Mouse (Mus musculus) stomach, embryonic 14.5 days (tissue): ENCODE results near the gene Plin3. TPM values are rescaled to one million over a fixed set of nuclear protein-coding genes. Genes with fewer than 3 reads are reported as not detected.

Experiments used
- ATAC-seq: fragments of 200-750 bp; cut with Nextera tagmentation; 2 replicates; pipeline ENCODE4 v1.8.0; 2017; ENCODE audit warnings: low read depth, moderate TSS enrichment; ENCODE audit not compliant: insufficient number of reproducible peaks, insufficient read depth, low FRiP score
- H3K27ac ChIP-seq: fragments of 300-500 bp; sonication (generic); 2 replicates; pipeline ENCODE4 v1.5.1; 2014; ENCODE audit warnings: mild to moderate bottlenecking, low read length, moderate library complexity, mixed read lengths
- H3K27me3 ChIP-seq: fragments of 300-500 bp; sonication (generic); 2 replicates; pipeline ENCODE4 v1.6.1; 2014; ENCODE audit warnings: low read length, control low read depth, mixed read lengths; ENCODE audit not compliant: control insufficient read depth, insufficient read depth
- H3K36me3 ChIP-seq: fragments of 300-500 bp; sonication (generic); 2 replicates; pipeline ENCODE4 v1.6.1; 2014; ENCODE audit warnings: mild to moderate bottlenecking, control low read depth, low read length, moderate library complexity, mixed read lengths; ENCODE audit not compliant: control insufficient read depth, insufficient read depth
- H3K4me1 ChIP-seq: fragments of 300-500 bp; sonication (generic); 2 replicates; pipeline ENCODE4 v1.6.1; 2014; ENCODE audit warnings: low read length, control low read depth, mixed read lengths; ENCODE audit not compliant: control insufficient read depth, insufficient read depth
- H3K4me2 ChIP-seq: fragments of 300-500 bp; sonication (generic); replicated peaks from 2 replicates; pipeline ENCODE4 v1.6.1; 2014; ENCODE audit warnings: low read depth, low read length, control low read depth
- H3K4me3 ChIP-seq: fragments of 300-500 bp; sonication (generic); 2 replicates; pipeline ENCODE4 v1.5.1; 2014; ENCODE audit warnings: low read depth, low read length, control low read depth
- H3K9ac ChIP-seq: fragments of 300-500 bp; sonication (generic); replicated peaks from 2 replicates; pipeline ENCODE4 v1.6.1; 2014; ENCODE audit warnings: low read depth, mild to moderate bottlenecking, control low read depth, low read length, moderate library complexity, mixed read lengths
- H3K9me3 ChIP-seq: fragments of 300-500 bp; sonication (generic); 2 replicates; pipeline ENCODE4 v1.6.1; 2016; ENCODE audit warnings: low read depth, low read length, control low read depth; ENCODE audit not compliant: control insufficient read depth
- WGBS: fragments of 180-500 bp; shearing (Covaris S2); extraction: QIAGEN DNeasy Blood & Tissue Kit; methylation state at CpG from one replicate; pipeline ENCODE4 v1.1.7; 2014; 5-methylcytosine and 5-hydroxymethylcytosine counted together
- polyA plus RNA-seq: library from polyadenylated mRNA; unstranded; fragments of >200 nt; fragmentation: Nextera tagmentation; extraction: Ambion mirVana; gene quantifications from 2 replicates; pipeline ENCODE4 v1.2.1, GENCODE M21; 2014

The Plin3 gene
- polyA plus RNA-seq, 1 experiment from 2014 or later = 76.6 TPM

- no peak overlapping the region for H3K9ac ChIP-seq
- no peak overlapping the region for H3K4me3 ChIP-seq
- ATAC-seq = no peak
- H3K27me3 ChIP-seq = no peaks in the 10 kb centered on the region
- peaks cover 12% of the 10 kb centered on the region for H3K36me3 ChIP-seq
- H3K27ac ChIP-seq = no peak overlapping the region
- no peaks in the 10 kb centered on the region for H3K9me3 ChIP-seq
- H3K4me2 ChIP-seq = no peak overlapping the region
- peaks cover 8% of the 10 kb centered on the region; the same call in 1 of the 2 replicates for H3K4me1 ChIP-seq
- WGBS = 89% methylated on average over 7 of the region's 7 CpGs
Observed at GRCm38 (mm10) chr17:56273482-56273881, 19.2 kb downstream of the Plin3 start.

GRCm38 (mm10) chr17:56272644-56273043 is 20.0 kb downstream of the Plin3 start:
- H3K27ac ChIP-seq = no peak overlapping the region
- H3K9me3 ChIP-seq = no peaks in the 10 kb centered on the region
- no peak overlapping the region for H3K4me2 ChIP-seq
- H3K36me3 ChIP-seq = peaks cover 8% of the 10 kb centered on the region; the same call in 1 of the 2 replicates
- WGBS = 74% methylated on average over 3 of the region's 3 CpGs
- H3K4me3 ChIP-seq = no peak overlapping the region
- no peak overlapping the region for H3K9ac ChIP-seq
- H3K4me1 ChIP-seq = peaks cover 3% of the 10 kb centered on the region; the same call in 1 of the 2 replicates
- ATAC-seq = no peak
- no peaks in the 10 kb centered on the region for H3K27me3 ChIP-seq

- Histone ChIP-seq H3K9me3 (no peaks in the 10 kb centered on the region), H3K36me3 (peaks cover 8% of the 10 kb centered on the region; the same call in 1 of the 2 replicates), H3K4me3 (no peak overlapping the region), H3K4me1 (no peaks in the 10 kb centered on the region), H3K9ac (no peak overlapping the region), H3K4me2 (no peak overlapping the region), H3K27me3 (no peaks in the 10 kb centered on the region), H3K27ac (no peak overlapping the region)
- 82% methylated on average over 12 of the region's 12 CpGs for WGBS
- ATAC-seq = no peak
Observed at GRCm38 (mm10) chr17:56271609-56272253, 20.9 kb downstream of the Plin3 start.

GRCm38 (mm10) chr17:56269741-56270140 is 22.9 kb downstream of the Plin3 start:
- peaks cover 8% of the 10 kb centered on the region; the same call in 1 of the 2 replicates for H3K36me3 ChIP-seq
- WGBS = 73% methylated on average over 3 of the region's 3 CpGs
- peak overlapping the region; percentile 39 for H3K4me2 ChIP-seq
- H3K9ac ChIP-seq = peak overlapping the region; percentile 18; the same call in 1 of the 2 replicates
- H3K27me3 ChIP-seq = no peaks in the 10 kb centered on the region
- H3K4me3 ChIP-seq = peak overlapping the region; percentile 20
- H3K27ac ChIP-seq = peak overlapping the region; percentile 76; the same call in 1 of the 2 replicates
- ATAC-seq = no peak; the same call in 1 of the 2 replicates
- no peaks in the 10 kb centered on the region for H3K4me1 ChIP-seq
- H3K9me3 ChIP-seq = no peaks in the 10 kb centered on the region

GRCm38 (mm10) chr17:56269153-56269630 is 23.5 kb downstream of the Plin3 start:
- Histone ChIP-seq H3K27ac (peak overlapping the region; percentile 76; the same call in 1 of the 2 replicates), H3K27me3 (no peaks in the 10 kb centered on the region), H3K4me3 (peak overlapping the region; percentile 20), H3K9ac (peak overlapping the region; percentile 40), H3K4me2 (peak overlapping the region; percentile 39), H3K36me3 (peaks cover 8% of the 10 kb centered on the region; the same call in 1 of the 2 replicates), H3K9me3 (no peaks in the 10 kb centered on the region), H3K4me1 (no peaks in the 10 kb centered on the region)
- 15% methylated on average over 12 of the region's 12 CpGs for WGBS
- ATAC-seq = peak; percentile 83

GRCm38 (mm10) chr17:56266271-56266670 is 26.4 kb downstream of the Plin3 start:
- Histone ChIP-seq H3K9ac (no peak overlapping the region), H3K4me3 (no peak overlapping the region), H3K36me3 (peaks cover 11% of the 10 kb centered on the region), H3K4me1 (no peaks in the 10 kb centered on the region), H3K4me2 (no peak overlapping the region), H3K27me3 (no peaks in the 10 kb centered on the region), H3K9me3 (no peaks in the 10 kb centered on the region), H3K27ac (no peak overlapping the region)
- 59% methylated on average over 3 of the region's 3 CpGs for WGBS
- ATAC-seq = no peak

GRCm38 (mm10) chr17:56265869-56266268 is 26.8 kb downstream of the Plin3 start:
- no peaks in the 10 kb centered on the region for H3K4me1 ChIP-seq
- no peak overlapping the region for H3K27ac ChIP-seq
- no peak for ATAC-seq
- no peak overlapping the region for H3K9ac ChIP-seq
- no peak overlapping the region for H3K4me2 ChIP-seq
- H3K4me3 ChIP-seq = no peak overlapping the region
- WGBS = 79% methylated on average over 3 of the region's 3 CpGs
- peaks cover 11% of the 10 kb centered on the region for H3K36me3 ChIP-seq
- H3K9me3 ChIP-seq = no peaks in the 10 kb centered on the region
- H3K27me3 ChIP-seq = no peaks in the 10 kb centered on the region

GRCm38 (mm10) chr17:56265011-56265410 is 27.7 kb downstream of the Plin3 start:
- Histone ChIP-seq H3K27ac (no peak overlapping the region), H3K36me3 (peaks cover 18% of the 10 kb centered on the region), H3K4me2 (no peak overlapping the region), H3K4me1 (no peaks in the 10 kb centered on the region), H3K9me3 (no peaks in the 10 kb centered on the region), H3K27me3 (no peaks in the 10 kb centered on the region), H3K4me3 (no peak overlapping the region), H3K9ac (no peak overlapping the region)
- 86% methylated on average over 4 of the region's 4 CpGs for WGBS
- no peak for ATAC-seq
